Mouse (Mus musculus): Measurements from ENCODE around the gene Mrpl9. TPM values are rescaled to one million over a fixed set of nuclear protein-coding genes. Genes with fewer than 3 reads are reported as not detected.

Mrpl9 gene
- polyA plus RNA-seq, 1 experiment from 2014 or later = 77.6 TPM

DNA sequence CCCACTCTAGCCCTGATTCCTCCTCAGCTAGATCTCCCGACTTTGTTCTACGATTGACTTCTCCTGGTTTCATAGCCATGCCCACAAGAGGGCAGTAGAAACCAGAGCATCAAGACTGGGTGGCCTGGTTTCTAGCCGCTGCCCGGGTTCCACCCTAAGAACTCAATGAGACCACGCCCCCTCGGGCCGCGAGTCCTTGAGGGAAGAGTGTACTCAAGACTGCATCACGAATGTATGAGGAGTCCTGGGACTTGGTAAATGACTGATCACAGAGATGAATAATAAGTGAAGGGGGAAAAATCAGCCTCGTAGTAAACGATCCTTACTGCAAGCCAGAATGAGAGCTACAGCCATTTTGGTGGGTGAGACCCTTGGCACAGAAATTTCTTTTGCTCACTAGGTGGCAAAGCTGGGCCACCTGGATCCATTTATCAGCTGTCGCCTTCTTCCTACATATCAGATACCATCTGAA lies 13.4 kb downstream of the Mrpl9 start:
- Histone ChIP-seq H3K4me1 (ENCODE audit: control insufficient read depth, insufficient read depth, low read length) (0 out of 2 replicates have a peak, but pooled peaks cover 3% of the 10 kb centered on the region), H3K4me3 (ENCODE audit: low read length) (peak overlapping the region; percentile 31), H3K9ac (ENCODE audit: low read depth, low read length) (no peak overlapping the region), H3K4me2 (ENCODE audit: low read depth, low read length) (peak overlapping the region; percentile 50), H3K9me3 (ENCODE audit: control insufficient read depth, low read length) (no peaks in the 10 kb centered on the region), H3K27me3 (replicated peaks; ENCODE audit: control insufficient read depth, insufficient read depth, low read length) (no peaks in the 10 kb centered on the region), H3K36me3 (ENCODE audit: control insufficient read depth, insufficient read depth, low read length) (no peaks in the 10 kb centered on the region), H3K27ac (ENCODE audit: low read length) (no peak overlapping the region)
- peak; percentile 93 for ATAC-seq
- 2% methylated on average over 12 of the region's 12 CpGs for WGBS

GRCm38 (mm10) chr3:94457055-94457454 lies 13.9 kb downstream of the Mrpl9 start:
- 75% methylated on average over 3 of the region's 3 CpGs for WGBS
- Histone ChIP-seq H3K4me3 (ENCODE audit: low read length) (no peak overlapping the region), H3K9me3 (ENCODE audit: control insufficient read depth, low read length) (no peaks in the 10 kb centered on the region), H3K27me3 (replicated peaks; ENCODE audit: control insufficient read depth, insufficient read depth, low read length) (no peaks in the 10 kb centered on the region), H3K36me3 (ENCODE audit: control insufficient read depth, insufficient read depth, low read length) (no peaks in the 10 kb centered on the region), H3K9ac (ENCODE audit: low read depth, low read length) (no peak overlapping the region), H3K27ac (ENCODE audit: low read length) (no peak overlapping the region), H3K4me2 (ENCODE audit: low read depth, low read length) (no peak overlapping the region), H3K4me1 (ENCODE audit: control insufficient read depth, insufficient read depth, low read length) (0 out of 2 replicates have a peak, but pooled peaks cover 3% of the 10 kb centered on the region)
- ATAC-seq = no peak

DNA sequence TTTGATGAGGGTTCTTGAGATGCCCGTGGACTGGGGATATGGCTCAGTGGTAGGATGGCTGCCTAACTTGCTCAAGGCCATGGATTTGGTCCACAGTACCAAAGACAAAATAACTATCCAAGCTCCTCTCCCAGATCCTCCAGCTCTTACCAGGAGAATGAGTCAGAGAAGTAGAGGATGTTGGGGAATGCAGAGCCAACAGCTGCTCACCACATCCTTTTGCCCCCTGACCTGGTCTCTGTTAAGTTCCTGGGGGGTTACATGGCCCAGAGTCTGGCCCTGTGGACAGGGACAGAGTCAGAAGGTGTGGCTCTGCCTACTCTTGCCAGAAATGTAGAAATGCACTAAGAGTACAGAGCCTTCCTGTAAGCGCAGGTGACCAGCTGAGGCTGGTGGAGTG lies 16.7 kb downstream of the Mrpl9 start:
- ATAC-seq = no peak

DNA sequence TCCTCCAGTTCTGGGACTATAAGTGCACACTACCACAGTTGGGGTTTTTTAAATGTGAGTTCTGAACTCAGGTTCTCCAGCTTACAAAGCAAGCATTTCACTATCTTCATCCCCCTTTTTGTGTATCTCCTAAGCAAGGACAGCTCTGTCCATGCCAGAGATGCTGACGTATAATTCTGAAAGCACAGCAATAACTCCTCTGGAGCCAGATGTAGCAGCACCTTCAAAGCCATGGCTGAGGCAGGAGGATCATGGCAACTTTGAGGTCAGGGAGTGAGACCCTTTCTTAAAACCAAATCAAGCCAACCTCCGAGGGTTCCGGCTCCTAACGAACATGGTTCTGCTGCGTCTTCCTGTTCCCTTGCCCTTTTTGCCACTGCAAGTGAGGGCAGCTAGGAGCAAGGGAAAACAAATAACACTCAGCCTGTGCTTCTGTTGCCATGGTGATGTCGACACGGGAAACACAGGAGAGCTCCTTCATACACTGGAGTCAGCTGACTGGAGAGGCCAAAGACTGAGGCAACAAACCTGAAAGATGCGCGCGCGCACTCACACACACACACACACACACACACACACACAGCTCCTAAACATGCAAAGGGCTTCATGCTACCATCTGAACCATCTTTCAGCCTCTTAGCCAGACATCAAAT lies 20.9 kb downstream of the Mrpl9 start:
- H3K4me1 ChIP-seq (ENCODE audit: control insufficient read depth, insufficient read depth, low read length) = no peaks in the 10 kb centered on the region
- 51% methylated on average over 11 of the region's 11 CpGs for WGBS
- no peaks in the 10 kb centered on the region for H3K27me3 ChIP-seq (replicated peaks; ENCODE audit: control insufficient read depth, insufficient read depth, low read length)
- H3K9me3 ChIP-seq (ENCODE audit: control insufficient read depth, low read length) = no peaks in the 10 kb centered on the region
- no peak overlapping the region for H3K4me2 ChIP-seq (ENCODE audit: low read depth, low read length)
- no peak overlapping the region for H3K4me3 ChIP-seq (ENCODE audit: low read length)
- ATAC-seq = no peak
- no peaks in the 10 kb centered on the region for H3K36me3 ChIP-seq (ENCODE audit: control insufficient read depth, insufficient read depth, low read length)
- no peak overlapping the region for H3K27ac ChIP-seq (ENCODE audit: low read length)
- H3K9ac ChIP-seq (ENCODE audit: low read depth, low read length) = no peak overlapping the region

More for the DNA sequence above, 16.7 kb downstream of the Mrpl9 start:
- Histone ChIP-seq H3K36me3 (ENCODE audit: control insufficient read depth, insufficient read depth, low read length) (no peaks in the 10 kb centered on the region), H3K4me1 (ENCODE audit: control insufficient read depth, insufficient read depth, low read length) (0 out of 2 replicates have a peak, but pooled peaks cover 3% of the 10 kb centered on the region), H3K27ac (ENCODE audit: low read length) (no peak overlapping the region), H3K9me3 (ENCODE audit: control insufficient read depth, low read length) (no peaks in the 10 kb centered on the region), H3K27me3 (replicated peaks; ENCODE audit: control insufficient read depth, insufficient read depth, low read length) (no peaks in the 10 kb centered on the region), H3K4me3 (ENCODE audit: low read length) (no peak overlapping the region), H3K9ac (ENCODE audit: low read depth, low read length) (no peak overlapping the region), H3K4me2 (ENCODE audit: low read depth, low read length) (no peak overlapping the region)
- WGBS = 93% methylated on average over 2 of the region's 2 CpGs

DNA sequence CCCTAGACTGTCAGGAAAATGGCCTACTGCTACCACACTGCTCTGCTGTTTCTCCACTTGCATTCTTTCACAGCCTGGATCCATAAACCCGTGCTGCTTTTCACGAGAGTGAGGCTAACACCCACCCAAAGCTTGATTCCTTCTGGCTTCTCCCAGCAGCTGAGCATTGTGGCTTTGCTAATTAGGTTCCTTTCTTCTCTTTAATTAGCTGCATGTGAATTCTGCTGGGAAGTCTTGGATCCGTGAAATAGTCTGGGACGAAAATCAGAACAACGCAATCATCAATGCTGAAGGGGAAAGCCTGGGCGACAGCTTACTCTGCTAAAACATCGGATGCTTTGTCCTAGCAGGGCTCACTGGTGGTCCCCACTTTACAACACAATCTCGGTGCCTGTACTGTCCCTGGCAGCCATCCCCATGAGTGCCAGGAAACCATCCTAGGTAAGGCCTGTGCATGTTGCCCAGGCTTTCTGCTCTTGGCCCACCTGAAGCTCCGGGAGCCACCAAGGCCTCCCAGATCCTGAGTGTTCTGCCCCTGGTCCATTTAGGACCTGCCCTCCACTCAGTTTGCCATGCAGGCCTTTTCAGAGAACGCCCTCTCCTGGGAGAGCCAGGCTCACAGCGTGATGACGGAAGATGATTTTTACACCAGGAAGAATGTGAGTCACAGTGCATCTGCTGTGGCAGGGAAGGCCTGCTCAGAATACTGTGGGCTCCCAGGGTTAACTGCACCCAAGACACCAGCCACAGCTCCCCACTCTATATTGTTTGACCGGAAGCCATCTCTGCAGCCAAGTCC lies 22.7 kb downstream of the Mrpl9 start:
- WGBS = 75% methylated on average over 13 of the region's 13 CpGs
- H3K9ac ChIP-seq (ENCODE audit: low read depth, low read length) = no peak overlapping the region
- no peaks in the 10 kb centered on the region for H3K36me3 ChIP-seq (ENCODE audit: control insufficient read depth, insufficient read depth, low read length)
- H3K27ac ChIP-seq (ENCODE audit: low read length) = no peak overlapping the region
- H3K4me1 ChIP-seq (ENCODE audit: control insufficient read depth, insufficient read depth, low read length) = no peaks in the 10 kb centered on the region
- no peak overlapping the region for H3K4me3 ChIP-seq (ENCODE audit: low read length)
- no peak overlapping the region for H3K4me2 ChIP-seq (ENCODE audit: low read depth, low read length)
- no peaks in the 10 kb centered on the region for H3K9me3 ChIP-seq (ENCODE audit: control insufficient read depth, low read length)
- ATAC-seq = no peak
- no peaks in the 10 kb centered on the region for H3K27me3 ChIP-seq (replicated peaks; ENCODE audit: control insufficient read depth, insufficient read depth, low read length)

DNA sequence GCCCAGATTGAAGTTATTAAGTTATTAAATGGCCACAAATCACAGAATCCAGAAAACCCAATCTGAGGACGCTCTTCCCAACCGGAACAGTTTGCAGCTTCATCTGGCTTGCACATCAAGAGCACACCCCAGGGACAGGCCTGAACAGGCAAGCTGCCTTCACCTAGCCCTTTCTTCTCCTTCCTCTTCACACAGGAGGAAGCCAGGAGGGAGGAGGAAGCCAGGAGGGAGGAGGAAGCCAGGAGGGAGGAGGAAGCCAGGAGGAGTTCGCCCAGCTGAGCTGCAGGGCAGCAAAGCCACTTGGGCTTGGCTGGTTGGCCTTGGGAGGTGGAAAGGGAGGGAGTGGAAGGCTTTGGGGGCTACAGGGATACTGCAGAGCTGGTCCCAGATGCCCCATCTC lies 25.8 kb downstream of the Mrpl9 start:
- Histone ChIP-seq H3K4me3 (ENCODE audit: low read length) (no peak overlapping the region), H3K27ac (ENCODE audit: low read length) (no peak overlapping the region), H3K9ac (ENCODE audit: low read depth, low read length) (no peak overlapping the region), H3K36me3 (ENCODE audit: control insufficient read depth, insufficient read depth, low read length) (no peaks in the 10 kb centered on the region), H3K27me3 (replicated peaks; ENCODE audit: control insufficient read depth, insufficient read depth, low read length) (no peaks in the 10 kb centered on the region), H3K4me2 (ENCODE audit: low read depth, low read length) (no peak overlapping the region), H3K4me1 (ENCODE audit: control insufficient read depth, insufficient read depth, low read length) (peaks cover 8% of the 10 kb centered on the region; the same call in 1 of the 2 replicates), H3K9me3 (ENCODE audit: control insufficient read depth, low read length) (no peaks in the 10 kb centered on the region)
- no peak for ATAC-seq
- WGBS = 57% methylated on average over 3 of the region's 3 CpGs

GRCm38 (mm10) chr3:94472447-94473114 lies 29.5 kb downstream of the Mrpl9 start:
- Histone ChIP-seq H3K36me3 (ENCODE audit: control insufficient read depth, insufficient read depth, low read length) (no peaks in the 10 kb centered on the region), H3K4me2 (ENCODE audit: low read depth, low read length) (peak overlapping the region; percentile 49), H3K9me3 (ENCODE audit: control insufficient read depth, low read length) (no peaks in the 10 kb centered on the region), H3K9ac (ENCODE audit: low read depth, low read length) (0 out of 2 replicates have a peak overlapping the region, but pooled peaks have one; percentile 30), H3K27ac (ENCODE audit: low read length) (peak overlapping the region; percentile 63), H3K4me1 (ENCODE audit: control insufficient read depth, insufficient read depth, low read length) (peaks cover 10% of the 10 kb centered on the region; the same call in 1 of the 2 replicates), H3K4me3 (ENCODE audit: low read length) (peak overlapping the region; percentile 27), H3K27me3 (replicated peaks; ENCODE audit: control insufficient read depth, insufficient read depth, low read length) (no peaks in the 10 kb centered on the region)
- ATAC-seq = peak; percentile 86
- 13% methylated on average over 28 of the region's 28 CpGs for WGBS

GRCm38 (mm10) chr3:94473115-94473505 lies 30.0 kb downstream of the Mrpl9 start:
- no peak overlapping the region for H3K9ac ChIP-seq (ENCODE audit: low read depth, low read length)
- H3K4me3 ChIP-seq (ENCODE audit: low read length) = no peak overlapping the region
- no peaks in the 10 kb centered on the region for H3K27me3 ChIP-seq (replicated peaks; ENCODE audit: control insufficient read depth, insufficient read depth, low read length)
- peak; percentile 23; the same call in 1 of the 2 replicates for ATAC-seq
- peak overlapping the region; percentile 63 for H3K27ac ChIP-seq (ENCODE audit: low read length)
- H3K9me3 ChIP-seq (ENCODE audit: control insufficient read depth, low read length) = no peaks in the 10 kb centered on the region
- peak overlapping the region; percentile 49; the same call in 1 of the 2 replicates for H3K4me2 ChIP-seq (ENCODE audit: low read depth, low read length)
- H3K4me1 ChIP-seq (ENCODE audit: control insufficient read depth, insufficient read depth, low read length) = peaks cover 10% of the 10 kb centered on the region; the same call in 1 of the 2 replicates
- no peaks in the 10 kb centered on the region for H3K36me3 ChIP-seq (ENCODE audit: control insufficient read depth, insufficient read depth, low read length)
- 39% methylated on average over 10 of the region's 10 CpGs for WGBS

Data from intestine, embryonic 16.5 days (tissue).